In genomic region chrX:12080904-12081740, GRCm38 (mm10) we compare ENCODE assay signal across 8 mouse cellular contexts.
DNase-seq lines count a peak whose midpoint lies in the region; ATAC-seq and TF ChIP-seq lines count a peak whose summit lies in the region.

No protein-coding gene starts in this region.

- peak overlapping the region; percentile 66 for H3K4me3 ChIP-seq in ES-Bruce4 (ENCODE audit: low read depth, low read length)
- H3K4me3 ChIP-seq in limb, embryonic 12.5 days (replicated peaks) = peak overlapping the region; percentile 63
- H3K4me3 ChIP-seq in midbrain, embryonic 13.5 days (replicated peaks) = peak overlapping the region; percentile 68
- peak overlapping the region; percentile 68 for H3K4me3 ChIP-seq in stomach, embryonic 16.5 days (replicated peaks; ENCODE audit: low read length)

- H3K9me3 ChIP-seq in ES-Bruce4 (replicated peaks; ENCODE audit: control insufficient read depth, insufficient read depth, low read length, poor library complexity, severe bottlenecking) = no peaks in the 10 kb centered on the region
- H3K9me3 ChIP-seq in limb, embryonic 12.5 days = no peaks in the 10 kb centered on the region
- no peaks in the 10 kb centered on the region for H3K9me3 ChIP-seq in midbrain, embryonic 13.5 days
- H3K9me3 ChIP-seq in stomach, embryonic 16.5 days (replicated peaks; ENCODE audit: control insufficient read depth, low read length) = no peaks in the 10 kb centered on the region

- no peak for ATAC-seq in limb, embryonic 12.5 days (ENCODE audit: insufficient number of reproducible peaks, insufficient read depth, low FRiP score, low TSS enrichment, low read depth)
- peak; percentile 26 for ATAC-seq in midbrain, embryonic 13.5 days
- ATAC-seq in stomach, embryonic 16.5 days (ENCODE audit: insufficient read depth, low FRiP score) = peak; percentile 20; the same call in 1 of the 2 replicates

- no peaks in the 10 kb centered on the region for H3K36me3 ChIP-seq in ES-Bruce4 (ENCODE audit: control insufficient read depth, insufficient read depth, low read length, poor library complexity, severe bottlenecking)
- no peaks in the 10 kb centered on the region for H3K36me3 ChIP-seq in limb, embryonic 12.5 days
- H3K36me3 ChIP-seq in midbrain, embryonic 13.5 days = no peaks in the 10 kb centered on the region
- H3K36me3 ChIP-seq in stomach, embryonic 16.5 days (ENCODE audit: control insufficient read depth, insufficient read depth, low read length) = no peaks in the 10 kb centered on the region

- TF ChIP-seq POLR2A in ES-Bruce4 (IDR thresholded peaks at IDR 0.05; ENCODE audit: insufficient read depth, low read length) = no peak

- intact Hi-C loops in heart, postnatal 36 days (cut with DNase I) = loop anchor here (5.0 kb wide), 1 partner anchor 129 kb away; no protein-coding TSS in a partner anchor

- H3K4me2 ChIP-seq in limb, embryonic 12.5 days = peak overlapping the region; percentile 82
- peak overlapping the region; percentile 68 for H3K4me2 ChIP-seq in midbrain, embryonic 13.5 days (replicated peaks)
- H3K4me2 ChIP-seq in stomach, embryonic 16.5 days (ENCODE audit: low read depth, low read length) = peak overlapping the region; percentile 73

- peaks cover 30% of the 10 kb centered on the region for H3K27me3 ChIP-seq in ES-Bruce4 (ENCODE audit: control insufficient read depth, insufficient read depth, low read length, poor library complexity, severe bottlenecking)
- H3K27me3 ChIP-seq in limb, embryonic 12.5 days = peaks cover 96% of the 10 kb centered on the region
- H3K27me3 ChIP-seq in midbrain, embryonic 13.5 days = peaks cover 91% of the 10 kb centered on the region
- H3K27me3 ChIP-seq in stomach, embryonic 16.5 days (ENCODE audit: control insufficient read depth, insufficient read depth, low read length) = peaks cover 65% of the 10 kb centered on the region

- peak overlapping the region; percentile 89 for H3K9ac ChIP-seq in ES-Bruce4 (ENCODE audit: low read depth, poor library complexity, severe bottlenecking)
- peak overlapping the region; percentile 80 for H3K9ac ChIP-seq in limb, embryonic 12.5 days (replicated peaks)
- peak overlapping the region; percentile 82 for H3K9ac ChIP-seq in midbrain, embryonic 13.5 days (replicated peaks)
- H3K9ac ChIP-seq in stomach, embryonic 16.5 days (ENCODE audit: low read length) = peak overlapping the region; percentile 70

- TF ChIP-seq EP300 in ES-Bruce4 (IDR thresholded peaks at IDR 0.05; ENCODE audit: insufficient read depth, low read depth, low read length) = no peak

- H3K4me1 ChIP-seq in ES-Bruce4 (ENCODE audit: control insufficient read depth, insufficient read depth, low read length) = no peaks in the 10 kb centered on the region
- peaks cover 42% of the 10 kb centered on the region for H3K4me1 ChIP-seq in limb, embryonic 12.5 days (replicated peaks)
- H3K4me1 ChIP-seq in midbrain, embryonic 13.5 days (replicated peaks) = peaks cover 41% of the 10 kb centered on the region
- H3K4me1 ChIP-seq in stomach, embryonic 16.5 days (ENCODE audit: control insufficient read depth, insufficient read depth, low read length) = peaks cover 10% of the 10 kb centered on the region; the same call in 1 of the 2 replicates

- WGBS in limb, embryonic 12.5 days = under 1% methylated on average over 61 of the region's 61 CpGs
- WGBS in midbrain, embryonic 13.5 days = 4% methylated on average over 51 of the region's 61 CpGs
- WGBS in stomach, embryonic 16.5 days = 5% methylated on average over 47 of the region's 61 CpGs

- peak; percentile 66 for DNase-seq in B cell, adult 2 months
- peak; percentile 68 for DNase-seq in embryo, embryonic 9.5 days (ENCODE audit: extremely low spot score)
- peak; percentile 34 to 51 for DNase-seq in heart, postnatal 36 days
- no peak for DNase-seq in frontal cortex, postnatal 10 days (ENCODE audit: low spot score in 2 of 2)

- TF ChIP-seq CTCF in ES-Bruce4 (IDR thresholded peaks at IDR 0.05; ENCODE audit: low read depth, low read length) = no peak

- H3K27ac ChIP-seq in ES-Bruce4 (ENCODE audit: insufficient read depth, low read length) = no peak overlapping the region
- H3K27ac ChIP-seq in limb, embryonic 12.5 days = peak overlapping the region; percentile 91
- peak overlapping the region; percentile 95 for H3K27ac ChIP-seq in midbrain, embryonic 13.5 days
- H3K27ac ChIP-seq in stomach, embryonic 16.5 days (ENCODE audit: low read length) = peak overlapping the region; percentile 53; the same call in 1 of the 2 replicates

Comparison
In these comparisons a context has a peak if more than half of its experiments do, and no peak if none do; other contexts are left out.
1. DNase-seq: peak in B cell, adult 2 months (2 of 2), embryo, embryonic 9.5 days (single experiment) and heart, postnatal 36 days (2 of 2); none in frontal cortex, postnatal 10 days (0 of 2).
2. Peak in every context shown above with its lines, with median percentiles within 50 percentile points of each other: H3K4me3 ChIP-seq, H3K9ac ChIP-seq and H3K4me2 ChIP-seq.